Mouse (Mus musculus) megakaryocyte, embryonic 14.5 days (primary cell): ENCODE measurements around the gene Tspan11. TPM values are rescaled to one million over a fixed set of nuclear protein-coding genes. Genes with fewer than 3 reads are reported as not detected.

Experiments used
- H3K27me3 ChIP-seq: replicated peaks from 2 replicates; pipeline ENCODE3; 2012; ENCODE audit warnings: inconsistent platforms
- H3K36me3 ChIP-seq: replicated peaks from 2 replicates; pipeline ENCODE3; 2012; ENCODE audit warnings: low read length, inconsistent platforms, mixed read lengths
- H3K4me1 ChIP-seq: 2 replicates; pipeline ENCODE4 v1.6.1; 2012; ENCODE audit warnings: inconsistent platforms
- H3K4me3 ChIP-seq: replicated peaks from 2 replicates; pipeline ENCODE3; 2012; ENCODE audit warnings: moderate library complexity, mild to moderate bottlenecking, inconsistent platforms
- H3K9me3 ChIP-seq: 2 replicates; pipeline ENCODE4 v1.6.1; 2012; ENCODE audit warnings: inconsistent platforms
- FLI1 ChIP-seq: IDR thresholded peaks from 2 replicates; pipeline ENCODE4 v1.6.1; 2012; ENCODE audit warnings: low read length, inconsistent platforms, mixed read lengths
- GATA1 ChIP-seq: IDR thresholded peaks from 3 replicates; pipeline ENCODE4 v1.6.1; 2012; ENCODE audit warnings: mixed read lengths, low read length, inconsistent platforms, borderline replicate concordance
- polyA plus RNA-seq: library from polyadenylated mRNA; stranded (reverse); fragments of >175 nt; gene quantifications from 2 replicates; pipeline ENCODE4 v1.2.3, GENCODE M21; 2012; ENCODE audit warnings: low replicate concordance; ENCODE audit not compliant: insufficient read depth

Gene Tspan11
- polyA plus RNA-seq, result not detected in 2 replicates

GRCm38 (mm10) chr6:127887511-127888421 is at the start of gene Tspan11:
Gene Tspan11 (plus strand): TSS chr6:127887589.
- peaks cover 85% of the 10 kb centered on the region for H3K27me3 ChIP-seq
- no peaks in the 10 kb centered on the region for H3K36me3 ChIP-seq
- peaks cover 17% of the 10 kb centered on the region for H3K9me3 ChIP-seq
- H3K4me3 ChIP-seq, result peak within 1 kb of the TSS; percentile 31
- TF ChIP-seq GATA1, result no peak
- no peak for TF ChIP-seq FLI1
- H3K4me1 ChIP-seq, result peaks cover 17% of the 10 kb centered on the region

DNA sequence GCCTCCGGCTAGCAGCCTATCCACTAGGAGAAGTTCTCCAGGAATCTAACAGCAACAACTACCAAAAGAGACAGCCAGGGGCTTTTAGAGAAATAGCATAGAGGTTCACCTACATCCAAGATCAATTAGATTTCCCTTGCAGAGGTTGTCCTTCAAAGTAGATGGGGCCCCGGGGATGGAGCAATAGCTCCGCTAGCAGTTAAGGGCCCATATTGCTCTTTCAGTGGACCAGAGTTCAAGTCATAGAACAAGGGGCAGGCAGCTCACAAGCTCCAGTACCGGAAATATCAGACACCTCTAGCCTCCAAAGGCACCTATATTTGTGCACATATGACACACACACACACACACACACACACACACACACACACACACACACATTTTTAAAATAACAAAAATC is 49.5 kb upstream of the Tspan11 start:
- Histone ChIP-seq H3K27me3 (peaks cover 12% of the 10 kb centered on the region), H3K4me3 (no peak overlapping the region), H3K9me3 (peaks cover 9% of the 10 kb centered on the region), H3K36me3 (no peaks in the 10 kb centered on the region), H3K4me1 (peaks cover 44% of the 10 kb centered on the region)
- TF ChIP-seq FLI1 (no peak), GATA1 (no peak)

DNA sequence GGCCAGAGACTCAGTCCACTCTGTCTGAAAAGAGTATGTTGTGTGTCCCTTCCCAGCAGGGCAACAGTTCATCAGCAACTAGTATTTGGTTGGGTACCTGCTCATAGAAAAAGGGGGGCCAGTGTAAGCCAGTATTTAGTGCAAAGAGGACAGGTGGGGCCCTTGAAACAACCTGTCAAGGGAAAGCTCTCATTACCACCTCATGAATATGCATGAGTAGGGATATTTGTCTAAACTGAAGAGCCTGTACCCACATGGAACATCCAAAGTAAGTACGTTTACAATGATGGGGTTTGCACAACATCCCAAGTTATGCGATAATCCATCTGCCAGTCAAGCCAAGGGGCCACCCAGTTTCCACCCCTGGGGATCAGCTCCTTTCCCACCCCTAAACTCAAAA is 47.9 kb upstream of the Tspan11 start:
- Histone ChIP-seq H3K27me3 (peaks cover 10% of the 10 kb centered on the region), H3K4me1 (peaks cover 29% of the 10 kb centered on the region), H3K9me3 (peaks cover 9% of the 10 kb centered on the region), H3K36me3 (no peaks in the 10 kb centered on the region), H3K4me3 (no peak overlapping the region)
- TF ChIP-seq GATA1 (no peak), FLI1 (no peak)

DNA sequence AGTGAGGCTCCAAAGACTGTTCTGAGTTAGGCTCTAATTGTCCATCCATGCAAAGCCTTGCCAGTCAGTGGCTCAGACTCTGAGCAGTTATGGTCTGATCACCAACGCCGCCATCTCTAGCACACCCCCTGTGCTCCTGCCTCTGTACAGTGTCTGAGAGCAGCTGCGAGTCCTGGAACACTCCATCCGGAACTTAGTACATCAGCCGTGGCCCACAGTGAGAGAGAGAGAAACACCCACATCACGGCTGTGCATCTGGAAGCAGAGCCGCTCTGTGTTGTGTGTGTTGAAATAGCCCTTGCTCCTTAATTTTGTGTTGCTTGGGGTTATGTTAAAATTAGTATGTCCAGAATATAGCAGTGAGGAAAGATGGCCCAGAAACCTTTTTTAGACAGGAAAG is 47.2 kb upstream of the Tspan11 start:
- H3K27me3 ChIP-seq, result peaks cover 8% of the 10 kb centered on the region
- H3K9me3 ChIP-seq, result peaks cover 9% of the 10 kb centered on the region
- TF ChIP-seq GATA1 (no peak), FLI1 (no peak)
- no peak overlapping the region for H3K4me3 ChIP-seq
- no peaks in the 10 kb centered on the region for H3K36me3 ChIP-seq
- peaks cover 22% of the 10 kb centered on the region for H3K4me1 ChIP-seq

DNA sequence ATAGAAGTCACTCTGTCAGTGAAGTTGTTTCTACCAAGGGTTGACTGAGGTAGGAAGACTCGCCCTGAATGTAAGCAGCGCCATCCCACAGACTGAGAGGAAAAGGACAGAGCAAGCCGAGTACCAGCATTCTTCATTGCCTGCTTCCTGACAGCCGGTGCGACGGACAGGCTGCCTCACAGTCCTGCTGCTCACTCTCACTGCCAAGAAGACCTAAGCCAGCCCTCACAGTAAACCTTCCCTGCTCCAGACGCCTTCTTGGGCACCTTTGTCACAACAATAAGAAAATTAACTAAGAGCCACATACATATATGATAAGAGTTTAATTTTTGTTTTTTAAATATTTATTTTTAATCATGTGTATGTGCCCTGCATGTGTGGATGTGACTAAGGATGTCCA is 46.1 kb upstream of the Tspan11 start:
- TF ChIP-seq FLI1 (no peak), GATA1 (no peak)
- Histone ChIP-seq H3K4me3 (no peak overlapping the region), H3K36me3 (no peaks in the 10 kb centered on the region), H3K4me1 (peaks cover 29% of the 10 kb centered on the region), H3K9me3 (peaks cover 9% of the 10 kb centered on the region), H3K27me3 (peaks cover 12% of the 10 kb centered on the region)

DNA sequence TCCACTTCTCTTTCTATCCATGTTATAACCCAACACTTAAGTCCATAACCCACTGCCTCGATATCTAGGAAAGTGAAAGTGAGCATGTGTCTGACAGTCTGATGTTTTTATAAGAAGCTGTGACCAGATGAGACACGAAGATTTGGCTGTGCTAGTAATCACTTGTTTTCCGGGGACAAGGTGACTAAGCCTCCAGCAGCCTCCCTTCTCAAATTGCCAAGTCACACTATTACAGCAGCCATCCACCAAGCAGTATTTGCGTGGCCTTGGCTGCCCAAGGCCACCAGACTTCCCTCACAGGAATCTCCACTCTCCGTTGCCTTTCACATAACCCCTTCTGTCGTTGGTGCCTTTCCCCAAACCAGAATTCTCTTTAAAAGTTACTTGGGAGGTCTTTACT is 40.9 kb upstream of the Tspan11 start:
- Histone ChIP-seq H3K9me3 (peaks cover 6% of the 10 kb centered on the region), H3K4me1 (peaks cover 32% of the 10 kb centered on the region), H3K36me3 (no peaks in the 10 kb centered on the region), H3K4me3 (peak overlapping the region; percentile 7), H3K27me3 (peaks cover 16% of the 10 kb centered on the region)
- TF ChIP-seq GATA1, result no peak
- no peak for TF ChIP-seq FLI1

DNA sequence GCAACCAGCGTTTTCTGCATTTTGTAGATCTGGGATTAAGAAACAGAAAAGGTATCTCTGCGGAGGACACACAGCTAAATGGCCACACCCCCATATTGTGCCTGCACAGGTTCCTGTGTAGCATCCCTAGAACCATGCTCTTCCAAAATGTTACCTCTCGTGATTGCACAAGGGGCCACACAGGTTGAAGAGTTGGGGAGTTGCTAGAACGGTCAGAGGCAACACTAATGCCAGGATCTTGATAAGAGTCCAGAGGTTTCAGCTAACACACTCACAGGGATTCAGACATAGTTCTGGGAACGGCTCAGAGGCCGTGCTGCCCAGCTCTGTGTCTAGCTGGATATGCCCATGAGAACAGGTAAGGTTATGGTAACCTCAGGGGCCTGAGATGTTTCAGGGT is 37.9 kb upstream of the Tspan11 start:
- H3K36me3 ChIP-seq, result no peaks in the 10 kb centered on the region
- no peak overlapping the region for H3K4me3 ChIP-seq
- H3K4me1 ChIP-seq, result peaks cover 49% of the 10 kb centered on the region
- H3K9me3 ChIP-seq, result no peaks in the 10 kb centered on the region
- no peak for TF ChIP-seq GATA1
- TF ChIP-seq FLI1, result no peak
- H3K27me3 ChIP-seq, result peaks cover 19% of the 10 kb centered on the region

DNA sequence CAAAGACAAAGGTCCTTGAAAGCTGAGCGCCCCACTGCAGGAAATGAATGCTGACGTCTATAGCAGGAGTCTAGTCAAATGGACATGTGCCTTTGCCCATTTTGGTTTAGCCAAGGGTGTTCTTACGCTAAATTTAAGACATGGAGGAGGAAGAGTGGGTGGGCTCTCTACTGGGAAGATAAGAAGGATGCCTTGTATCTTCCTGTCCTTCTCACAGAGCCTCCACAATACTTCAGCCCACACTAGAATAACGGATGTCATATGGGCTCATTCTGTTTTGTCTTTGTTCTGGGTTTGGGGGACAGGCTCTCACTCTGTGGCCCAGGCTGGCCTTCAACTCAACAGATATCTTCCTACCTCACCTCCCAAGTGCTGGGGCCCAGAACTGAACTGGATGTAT is 35.8 kb upstream of the Tspan11 start:
- H3K4me1 ChIP-seq, result peaks cover 50% of the 10 kb centered on the region
- TF ChIP-seq FLI1 (no peak), GATA1 (no peak)
- no peaks in the 10 kb centered on the region for H3K36me3 ChIP-seq
- no peak overlapping the region for H3K4me3 ChIP-seq
- H3K9me3 ChIP-seq, result no peaks in the 10 kb centered on the region
- H3K27me3 ChIP-seq, result peaks cover 28% of the 10 kb centered on the region

GRCm38 (mm10) chr6:127853241-127853640 is 34.1 kb upstream of the Tspan11 start:
- TF ChIP-seq GATA1, result no peak
- TF ChIP-seq FLI1, result no peak
- peaks cover 38% of the 10 kb centered on the region for H3K27me3 ChIP-seq
- peaks cover 43% of the 10 kb centered on the region for H3K4me1 ChIP-seq
- no peaks in the 10 kb centered on the region for H3K9me3 ChIP-seq
- H3K36me3 ChIP-seq, result no peaks in the 10 kb centered on the region
- peak overlapping the region; percentile 77 for H3K4me3 ChIP-seq
